Mouse (Mus musculus): ENCODE data around the gene 1700016K19Rik. TPM values are rescaled to one million over a fixed set of nuclear protein-coding genes. Genes with fewer than 3 reads are reported as not detected.
A peak's percentile ranks its signal among the peaks of the same experiment; 100 is the strongest.

Gene 1700016K19Rik
- total and polyA plus RNA-seq, 2 experiments: 0.12 TPM; not detected in 1

GRCm38 (mm10) chr11:76042882-76043281 is 43.2 kb downstream of the 1700016K19Rik start:
- Histone ChIP-seq H3K27ac (replicated peaks; ENCODE audit: insufficient read depth, low read depth, low read length) (no peak overlapping the region), H3K36me3 (ENCODE audit: control insufficient read depth, insufficient read depth, low read length) (peaks cover 4% of the 10 kb centered on the region; the same call in 1 of the 2 replicates), H3K9ac (ENCODE audit: low read depth, low read length) (no peak overlapping the region), H3K4me1 (ENCODE audit: control insufficient read depth, insufficient read depth, low read length) (no peaks in the 10 kb centered on the region), H3K27me3 (ENCODE audit: control insufficient read depth, insufficient read depth, low read length) (no peaks in the 10 kb centered on the region), H3K4me3 (ENCODE audit: insufficient read depth, low read depth, low read length) (no peak overlapping the region), H3K79me2 (ENCODE audit: control insufficient read depth, insufficient read depth, low read length) (no peaks in the 10 kb centered on the region)
- TF ChIP-seq POLR2A (IDR thresholded peaks at IDR 0.05; ENCODE audit: extremely low read depth, insufficient read depth, low read length) (no peak), CTCF (IDR thresholded peaks at IDR 0.05; ENCODE audit: low read depth, low read length) (no peak)
- DNase-seq (ENCODE audit: extremely low read depth, low read depth, low spot score): no peak
- 57% methylated on average over 5 of the region's 5 CpGs for WGBS

GRCm38 (mm10) chr11:76044468-76044867 is 44.8 kb downstream of the 1700016K19Rik start:
- WGBS: 96% methylated on average over 6 of the region's 6 CpGs
- no peak for TF ChIP-seq CTCF (IDR thresholded peaks at IDR 0.05; ENCODE audit: low read depth, low read length)
- TF ChIP-seq POLR2A (IDR thresholded peaks at IDR 0.05; ENCODE audit: extremely low read depth, insufficient read depth, low read length): no peak
- Histone ChIP-seq H3K79me2 (ENCODE audit: control insufficient read depth, insufficient read depth, low read length) (no peaks in the 10 kb centered on the region), H3K27ac (replicated peaks; ENCODE audit: insufficient read depth, low read depth, low read length) (no peak overlapping the region), H3K9ac (ENCODE audit: low read depth, low read length) (no peak overlapping the region), H3K36me3 (ENCODE audit: control insufficient read depth, insufficient read depth, low read length) (peaks cover 4% of the 10 kb centered on the region; the same call in 1 of the 2 replicates), H3K4me1 (ENCODE audit: control insufficient read depth, insufficient read depth, low read length) (no peaks in the 10 kb centered on the region), H3K4me3 (ENCODE audit: insufficient read depth, low read depth, low read length) (no peak overlapping the region), H3K27me3 (ENCODE audit: control insufficient read depth, insufficient read depth, low read length) (no peaks in the 10 kb centered on the region)
- DNase-seq (ENCODE audit: extremely low read depth, low read depth, low spot score): no peak

- Histone ChIP-seq H3K4me1 (ENCODE audit: control insufficient read depth, insufficient read depth, low read length) (no peaks in the 10 kb centered on the region), H3K27ac (replicated peaks; ENCODE audit: insufficient read depth, low read depth, low read length) (no peak overlapping the region), H3K27me3 (ENCODE audit: control insufficient read depth, insufficient read depth, low read length) (no peaks in the 10 kb centered on the region), H3K36me3 (ENCODE audit: control insufficient read depth, insufficient read depth, low read length) (peaks cover 4% of the 10 kb centered on the region; the same call in 1 of the 2 replicates), H3K4me3 (ENCODE audit: insufficient read depth, low read depth, low read length) (no peak overlapping the region), H3K79me2 (ENCODE audit: control insufficient read depth, insufficient read depth, low read length) (no peaks in the 10 kb centered on the region), H3K9ac (ENCODE audit: low read depth, low read length) (no peak overlapping the region)
- 85% methylated on average over 6 of the region's 6 CpGs for WGBS
- TF ChIP-seq CTCF (IDR thresholded peaks at IDR 0.05; ENCODE audit: low read depth, low read length) (no peak), POLR2A (IDR thresholded peaks at IDR 0.05; ENCODE audit: extremely low read depth, insufficient read depth, low read length) (no peak)
- DNase-seq (ENCODE audit: extremely low read depth, low read depth, low spot score): no peak
Measured at GRCm38 (mm10) chr11:76045367-76045766, 45.7 kb downstream of the 1700016K19Rik start.

- Histone ChIP-seq H3K27ac (replicated peaks; ENCODE audit: insufficient read depth, low read depth, low read length) (no peak overlapping the region), H3K4me3 (ENCODE audit: insufficient read depth, low read depth, low read length) (no peak overlapping the region), H3K9ac (ENCODE audit: low read depth, low read length) (no peak overlapping the region), H3K36me3 (ENCODE audit: control insufficient read depth, insufficient read depth, low read length) (peaks cover 4% of the 10 kb centered on the region; the same call in 1 of the 2 replicates), H3K79me2 (ENCODE audit: control insufficient read depth, insufficient read depth, low read length) (no peaks in the 10 kb centered on the region), H3K27me3 (ENCODE audit: control insufficient read depth, insufficient read depth, low read length) (no peaks in the 10 kb centered on the region), H3K4me1 (ENCODE audit: control insufficient read depth, insufficient read depth, low read length) (no peaks in the 10 kb centered on the region)
- DNase-seq (ENCODE audit: extremely low read depth, low read depth, low spot score): peak; percentile 60
- 27% methylated on average over 3 of the region's 3 CpGs for WGBS
- TF ChIP-seq CTCF (IDR thresholded peaks at IDR 0.05; ENCODE audit: low read depth, low read length) (no peak), POLR2A (IDR thresholded peaks at IDR 0.05; ENCODE audit: extremely low read depth, insufficient read depth, low read length) (no peak)
Measured at GRCm38 (mm10) chr11:76050509-76050908, 50.8 kb downstream of the 1700016K19Rik start.

- H3K27me3 ChIP-seq (ENCODE audit: control insufficient read depth, insufficient read depth, low read length): no peaks in the 10 kb centered on the region
- H3K27ac ChIP-seq (replicated peaks; ENCODE audit: insufficient read depth, low read depth, low read length): no peak overlapping the region
Measured at GRCm38 (mm10) chr11:76050967-76051512, 51.3 kb downstream of the 1700016K19Rik start.

GRCm38 (mm10) chr11:76052496-76052895 is 52.8 kb downstream of the 1700016K19Rik start:
- TF ChIP-seq POLR2A (IDR thresholded peaks at IDR 0.05; ENCODE audit: extremely low read depth, insufficient read depth, low read length) (no peak), CTCF (IDR thresholded peaks at IDR 0.05; ENCODE audit: low read depth, low read length) (no peak)

More at GRCm38 (mm10) chr11:76050967-76051512, 51.3 kb downstream of the 1700016K19Rik start:
- Histone ChIP-seq H3K79me2 (ENCODE audit: control insufficient read depth, insufficient read depth, low read length) (no peaks in the 10 kb centered on the region), H3K9ac (ENCODE audit: low read depth, low read length) (no peak overlapping the region), H3K36me3 (ENCODE audit: control insufficient read depth, insufficient read depth, low read length) (peaks cover 4% of the 10 kb centered on the region; the same call in 1 of the 2 replicates), H3K4me3 (ENCODE audit: insufficient read depth, low read depth, low read length) (no peak overlapping the region), H3K4me1 (ENCODE audit: control insufficient read depth, insufficient read depth, low read length) (no peaks in the 10 kb centered on the region)
- WGBS: 55% methylated on average over 5 of the region's 5 CpGs
- TF ChIP-seq CTCF (IDR thresholded peaks at IDR 0.05; ENCODE audit: low read depth, low read length) (no peak), POLR2A (IDR thresholded peaks at IDR 0.05; ENCODE audit: extremely low read depth, insufficient read depth, low read length) (no peak)
- no peak for DNase-seq (ENCODE audit: extremely low read depth, low read depth, low spot score)

More at GRCm38 (mm10) chr11:76052496-76052895, 52.8 kb downstream of the 1700016K19Rik start:
- Histone ChIP-seq H3K36me3 (ENCODE audit: control insufficient read depth, insufficient read depth, low read length) (peaks cover 2% of the 10 kb centered on the region; the same call in 1 of the 2 replicates), H3K79me2 (ENCODE audit: control insufficient read depth, insufficient read depth, low read length) (no peaks in the 10 kb centered on the region), H3K4me1 (ENCODE audit: control insufficient read depth, insufficient read depth, low read length) (no peaks in the 10 kb centered on the region), H3K27ac (replicated peaks; ENCODE audit: insufficient read depth, low read depth, low read length) (no peak overlapping the region), H3K27me3 (ENCODE audit: control insufficient read depth, insufficient read depth, low read length) (no peaks in the 10 kb centered on the region), H3K9ac (ENCODE audit: low read depth, low read length) (no peak overlapping the region), H3K4me3 (ENCODE audit: insufficient read depth, low read depth, low read length) (no peak overlapping the region)
- WGBS: 94% methylated on average over 5 of the region's 5 CpGs
- DNase-seq (ENCODE audit: extremely low read depth, low read depth, low spot score): no peak

Other genes with a start within 250 kb of the 1700016K19Rik start
- gene Doc2b, start 203.9 kb upstream of the 1700016K19Rik start, total RNA-seq (2014; rRNA removed): 0.09 and 0.13 TPM in 2 replicates
- gene Doc2b, start 203.9 kb upstream of the 1700016K19Rik start, polyA plus RNA-seq (2012; rRNA removed): 0.05 and 0.07 TPM in 2 replicates
- 1.3 and 1.7 TPM in 2 replicates for gene Rph3al, start 61.5 kb upstream of the 1700016K19Rik start, total RNA-seq (2014; rRNA removed)
- 1.9 and 2.4 TPM in 2 replicates for gene Rph3al, start 61.5 kb upstream of the 1700016K19Rik start, polyA plus RNA-seq (2012; rRNA removed)
- gene Rflnb, start 27.9 kb downstream of the 1700016K19Rik start, total RNA-seq (2014; rRNA removed): 0.37 and 0.67 TPM in 2 replicates
- 0.44 and 0.69 TPM in 2 replicates for gene Rflnb, start 27.9 kb downstream of the 1700016K19Rik start, polyA plus RNA-seq (2012; rRNA removed)
- 18.9 and 22.8 TPM in 2 replicates for gene Vps53, start 179.7 kb downstream of the 1700016K19Rik start, total RNA-seq (2014; rRNA removed)
- 19.3 and 22.4 TPM in 2 replicates for gene Vps53, start 179.7 kb downstream of the 1700016K19Rik start, polyA plus RNA-seq (2012; rRNA removed)
- 3.0 and 3.4 TPM in 2 replicates for gene Fam57a, start 179.8 kb downstream of the 1700016K19Rik start, total RNA-seq (2014; rRNA removed)
- 3.5 and 5.3 TPM in 2 replicates for gene Fam57a, start 179.8 kb downstream of the 1700016K19Rik start, polyA plus RNA-seq (2012; rRNA removed)
- gene Dbil5, start 217.7 kb downstream of the 1700016K19Rik start, total RNA-seq (2014; rRNA removed): 0.46 and 0.54 TPM in 2 replicates
- 0.19 and 0.46 TPM in 2 replicates for gene Dbil5, start 217.7 kb downstream of the 1700016K19Rik start, polyA plus RNA-seq (2012; rRNA removed)
- gene Gemin4, start 217.8 kb downstream of the 1700016K19Rik start, total RNA-seq (2014; rRNA removed): 0.65 and 3.3 TPM in 2 replicates
- 3.3 and 3.8 TPM in 2 replicates for gene Gemin4, start 217.8 kb downstream of the 1700016K19Rik start, polyA plus RNA-seq (2012; rRNA removed)
- gene Mrm3, start 243.8 kb downstream of the 1700016K19Rik start, total RNA-seq (2014; rRNA removed): 7.9 and 10.1 TPM in 2 replicates
- gene Mrm3, start 243.8 kb downstream of the 1700016K19Rik start, polyA plus RNA-seq (2012; rRNA removed): 7.1 and 7.8 TPM in 2 replicates
- gene Glod4, start 243.8 kb downstream of the 1700016K19Rik start, total RNA-seq (2014; rRNA removed): 45.0 and 56.1 TPM in 2 replicates
- gene Glod4, start 243.8 kb downstream of the 1700016K19Rik start, polyA plus RNA-seq (2012; rRNA removed): 9.3 and 9.8 TPM in 2 replicates

Measured in liver, adult 2 months (tissue).